Mouse (Mus musculus) erythroblast, embryonic 14.5 days (primary cell): ENCODE data around the gene Dcaf12. TPM values are rescaled to one million over a fixed set of nuclear protein-coding genes. Genes with fewer than 3 reads are reported as not detected.

ENCODE experiments used
- H3K27me3 ChIP-seq: 2 replicates; pipeline ENCODE4 v1.6.1; 2012; ENCODE audit warnings: inconsistent platforms; ENCODE audit not compliant: control insufficient read depth
- H3K36me3 ChIP-seq: 2 replicates; pipeline ENCODE4 v1.6.1; 2012; ENCODE audit warnings: mild to moderate bottlenecking, inconsistent platforms; ENCODE audit not compliant: control insufficient read depth
- H3K4me1 ChIP-seq: 2 replicates; pipeline ENCODE4 v1.6.1; 2012; ENCODE audit warnings: inconsistent platforms; ENCODE audit not compliant: control insufficient read depth
- H3K4me3 ChIP-seq: replicated peaks from 2 replicates; pipeline ENCODE3; 2012; ENCODE audit warnings: moderate library complexity, mild to moderate bottlenecking, inconsistent platforms
- H3K9me3 ChIP-seq: 2 replicates; pipeline ENCODE4 v1.6.1; 2012; ENCODE audit warnings: low read length, inconsistent platforms, mixed read lengths; ENCODE audit not compliant: control insufficient read depth
- GATA1 ChIP-seq: IDR thresholded peaks from 2 replicates; pipeline ENCODE4 v1.6.1; 2012; ENCODE audit warnings: low read length, inconsistent platforms, mixed read lengths
- TAL1 ChIP-seq: IDR thresholded peaks from 3 replicates; pipeline ENCODE4 v1.6.1; 2012; ENCODE audit warnings: low read length, inconsistent platforms, mixed read lengths
- polyA plus RNA-seq: library from polyadenylated mRNA; stranded (reverse); fragments of >175 nt; gene quantifications from 2 replicates; pipeline ENCODE4 v1.2.3, GENCODE M21; 2012

Gene Dcaf12
- 14.1 and 15.2 TPM in 2 replicates for polyA plus RNA-seq

DNA sequence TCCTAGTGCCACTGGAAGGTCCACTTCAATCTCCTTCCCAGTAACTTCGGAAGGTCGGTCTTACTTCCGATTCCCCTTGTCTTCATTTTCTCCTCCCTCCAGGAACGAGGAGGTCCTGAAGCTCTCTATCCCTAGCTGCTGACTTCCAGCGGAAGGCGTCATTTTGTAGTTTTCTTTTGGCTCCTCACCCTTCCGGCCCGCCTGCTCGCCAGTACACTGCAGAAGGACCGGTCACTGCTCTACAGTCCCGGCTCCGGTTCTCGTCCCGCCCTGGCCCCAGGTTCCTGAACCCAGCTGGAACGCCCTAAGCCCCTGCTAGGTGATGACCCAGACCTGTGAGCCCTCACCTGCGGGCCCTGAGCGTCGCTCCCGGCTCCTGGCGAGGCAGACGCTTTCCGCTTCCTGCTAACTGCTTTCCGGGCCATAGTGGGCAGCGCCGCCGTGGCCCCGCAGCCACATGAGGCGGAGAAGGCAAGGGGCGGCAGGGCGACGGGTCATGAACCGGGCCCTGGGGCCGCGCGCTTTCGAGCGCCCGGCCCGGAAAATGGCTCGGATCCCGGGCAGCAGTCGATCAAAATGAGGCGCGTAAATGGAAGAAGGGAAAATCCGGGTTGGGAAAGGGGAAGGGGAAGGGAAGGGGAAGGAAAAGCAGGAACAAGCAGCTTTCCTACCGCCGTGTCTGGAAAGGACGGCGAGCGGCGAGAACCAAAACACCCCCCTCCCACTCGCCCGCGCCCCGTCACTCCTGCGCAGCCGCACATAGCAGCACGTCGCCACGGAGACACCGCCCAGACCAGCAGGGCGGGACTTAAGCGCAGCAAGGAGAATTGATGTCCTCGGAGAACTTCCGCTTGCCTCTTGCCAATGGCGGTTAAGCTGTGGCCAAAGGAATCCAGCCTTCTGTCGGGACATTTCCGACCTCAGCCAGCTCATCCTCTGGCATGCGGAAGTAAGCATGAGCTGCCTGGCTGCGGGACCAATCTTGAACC lies at the start of gene Dcaf12:
Gene Dcaf12, minus strand, starts transcription at position 749 of the 989 bp plus-strand sequence.
- Histone ChIP-seq H3K4me3 (peak within 1 kb of the TSS; percentile 79), H3K27me3 (0 out of 2 replicates have a peak, but pooled peaks cover 2% of the 10 kb centered on the region), H3K9me3 (no peaks in the 10 kb centered on the region), H3K4me1 (peaks cover 53% of the 10 kb centered on the region), H3K36me3 (peaks cover 43% of the 10 kb centered on the region)
- TF ChIP-seq TAL1 (no peak), GATA1 (0 out of 2 replicates have a peak, but pooled peaks have one; percentile 32)

DNA sequence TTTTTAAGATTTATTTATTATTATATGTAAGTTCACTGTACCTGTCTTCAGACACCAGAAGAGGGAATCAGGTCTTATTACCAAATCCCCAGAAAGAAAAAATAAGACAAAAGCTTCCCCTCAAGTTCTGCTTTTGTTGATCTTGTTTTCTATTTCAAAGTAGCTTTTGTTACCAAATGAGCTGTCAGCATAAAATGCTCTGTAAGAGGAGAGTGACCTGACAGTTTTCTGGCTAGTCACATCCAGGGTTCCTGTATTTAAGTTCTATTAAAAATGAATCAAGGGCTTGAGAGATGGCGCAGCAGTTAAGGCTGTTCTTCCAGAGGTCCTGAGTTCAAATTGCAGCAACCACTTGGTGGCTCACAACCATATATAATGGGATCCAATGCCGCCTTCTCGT lies 46.4 kb upstream of the Dcaf12 start:
- H3K27me3 ChIP-seq, result no peaks in the 10 kb centered on the region
- H3K4me3 ChIP-seq, result no peak overlapping the region
- peaks cover 36% of the 10 kb centered on the region for H3K36me3 ChIP-seq
- H3K9me3 ChIP-seq, result no peaks in the 10 kb centered on the region
- peaks cover 18% of the 10 kb centered on the region for H3K4me1 ChIP-seq
- TF ChIP-seq GATA1, result no peak

DNA sequence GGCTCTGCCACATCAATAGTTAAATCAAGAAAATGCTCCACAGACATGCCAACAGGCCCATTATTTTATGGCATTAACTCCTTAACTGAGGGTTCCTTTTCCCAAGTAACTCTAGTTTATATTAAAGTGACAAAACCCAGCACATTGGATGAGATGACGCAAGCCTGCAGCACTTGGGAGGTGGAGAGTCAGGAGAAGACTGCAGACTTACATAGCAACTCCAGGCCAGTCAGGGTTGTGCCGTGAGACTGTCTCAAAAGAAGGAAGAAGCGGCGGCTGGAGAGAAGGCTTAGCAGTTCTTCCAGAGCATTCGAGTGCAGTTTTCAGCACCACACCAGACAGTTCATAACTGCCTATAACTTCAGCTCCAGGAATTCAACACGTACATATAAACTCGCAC lies 44.7 kb upstream of the Dcaf12 start:
- no peak for TF ChIP-seq TAL1
- no peak for TF ChIP-seq GATA1
- H3K9me3 ChIP-seq, result peaks cover 4% of the 10 kb centered on the region; the same call in 1 of the 2 replicates
- H3K4me1 ChIP-seq, result peaks cover 16% of the 10 kb centered on the region
- H3K4me3 ChIP-seq, result no peak overlapping the region
- no peaks in the 10 kb centered on the region for H3K27me3 ChIP-seq
- peaks cover 40% of the 10 kb centered on the region for H3K36me3 ChIP-seq

GRCm38 (mm10) chr4:41358669-41359068 lies 44.0 kb upstream of the Dcaf12 start:
- H3K36me3 ChIP-seq, result peaks cover 40% of the 10 kb centered on the region
- TF ChIP-seq TAL1 (no peak), GATA1 (no peak)
- no peaks in the 10 kb centered on the region for H3K27me3 ChIP-seq
- H3K9me3 ChIP-seq, result peaks cover 4% of the 10 kb centered on the region; the same call in 1 of the 2 replicates
- peaks cover 17% of the 10 kb centered on the region for H3K4me1 ChIP-seq
- H3K4me3 ChIP-seq, result no peak overlapping the region

- TF ChIP-seq TAL1 (no peak), GATA1 (no peak)
- H3K9me3 ChIP-seq, result peaks cover 4% of the 10 kb centered on the region; the same call in 1 of the 2 replicates
- H3K27me3 ChIP-seq, result no peaks in the 10 kb centered on the region
- H3K36me3 ChIP-seq, result peaks cover 47% of the 10 kb centered on the region
- H3K4me1 ChIP-seq, result peaks cover 26% of the 10 kb centered on the region
- H3K4me3 ChIP-seq, result no peak overlapping the region
Measured at GRCm38 (mm10) chr4:41357154-41357553, 42.5 kb upstream of the Dcaf12 start.

GRCm38 (mm10) chr4:41353265-41353664 lies 38.6 kb upstream of the Dcaf12 start:
- TF ChIP-seq TAL1 (no peak), GATA1 (no peak)
- Histone ChIP-seq H3K27me3 (no peaks in the 10 kb centered on the region), H3K36me3 (peaks cover 38% of the 10 kb centered on the region), H3K4me1 (peaks cover 44% of the 10 kb centered on the region), H3K9me3 (peaks cover 4% of the 10 kb centered on the region; the same call in 1 of the 2 replicates), H3K4me3 (no peak overlapping the region)

DNA sequence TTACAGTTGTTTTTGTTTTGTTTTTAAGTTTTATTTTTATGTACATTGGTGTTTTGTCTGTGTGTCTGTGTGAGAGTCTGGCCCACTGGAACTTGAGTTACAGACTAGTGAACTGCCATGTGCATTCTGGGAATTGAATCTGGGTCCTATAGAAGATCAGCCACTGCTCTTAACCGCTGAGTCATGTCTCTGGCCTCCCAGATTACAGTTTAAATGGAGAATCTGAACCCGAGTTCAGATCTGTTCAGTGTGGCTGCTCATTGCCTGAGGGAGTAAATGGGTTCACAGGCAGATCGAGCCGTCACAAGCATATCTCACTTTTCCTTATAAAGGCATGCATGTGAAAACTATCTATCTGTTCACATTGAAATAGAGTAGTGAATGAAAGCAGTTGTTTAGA lies 38.1 kb upstream of the Dcaf12 start:
- H3K36me3 ChIP-seq, result peaks cover 34% of the 10 kb centered on the region
- no peak overlapping the region for H3K4me3 ChIP-seq
- H3K27me3 ChIP-seq, result no peaks in the 10 kb centered on the region
- no peak for TF ChIP-seq GATA1
- 0 out of 3 replicates have a peak, but pooled peaks have one; percentile 12 for TF ChIP-seq TAL1
- H3K4me1 ChIP-seq, result peaks cover 45% of the 10 kb centered on the region
- H3K9me3 ChIP-seq, result peaks cover 4% of the 10 kb centered on the region; the same call in 1 of the 2 replicates

DNA sequence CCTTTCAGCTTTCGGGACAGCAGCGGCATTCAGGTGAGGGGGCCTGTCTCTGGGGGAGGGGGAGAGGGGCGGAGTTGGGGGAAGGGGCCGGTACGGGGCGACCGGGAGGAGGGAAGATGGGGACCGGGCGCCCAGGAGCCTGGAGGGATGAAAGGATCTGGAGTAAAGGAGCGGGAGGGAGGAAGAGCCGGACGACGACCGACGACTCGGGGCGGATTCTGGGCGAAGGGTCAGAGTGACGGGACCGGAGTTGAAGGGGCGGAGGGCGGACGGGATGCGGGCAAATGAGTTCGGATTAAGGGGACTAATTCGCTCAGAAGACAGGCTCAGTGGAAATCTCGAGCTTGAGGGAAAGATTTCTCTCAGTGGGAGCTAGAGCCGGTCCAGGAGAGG lies 34.5 kb upstream of the Dcaf12 start:
- TF ChIP-seq GATA1, result no peak
- no peak for TF ChIP-seq TAL1
- peaks cover 12% of the 10 kb centered on the region for H3K36me3 ChIP-seq

DNA sequence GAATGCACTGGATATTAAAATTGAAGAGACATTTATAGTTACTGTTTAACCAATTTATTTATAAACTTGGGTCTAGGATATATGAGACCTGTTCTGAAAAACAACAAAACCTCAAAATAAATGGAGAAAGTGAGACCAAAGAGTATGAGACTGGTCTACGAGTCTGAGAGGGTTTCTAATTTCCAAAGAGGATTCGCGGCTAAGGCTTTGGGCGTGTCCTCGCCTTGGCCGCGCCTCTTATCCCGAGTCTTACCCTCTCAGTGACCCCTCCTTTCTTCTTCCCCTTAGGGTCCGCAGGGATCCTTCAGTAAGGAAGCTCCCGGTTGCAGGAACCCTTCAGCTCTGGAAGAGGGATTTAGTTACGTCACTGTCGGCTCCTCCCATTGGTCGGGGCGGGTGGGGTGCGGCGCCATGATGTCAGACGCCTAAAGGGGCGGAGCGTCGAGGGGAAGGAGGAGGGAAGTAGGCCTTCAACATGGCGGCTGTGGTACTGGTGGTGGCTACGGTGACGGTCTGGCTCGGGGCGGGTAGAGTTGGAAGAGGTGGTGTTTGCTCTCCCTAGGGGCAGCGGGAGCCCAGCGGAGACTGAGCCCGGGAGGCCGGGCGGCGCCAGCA lies 34.0 kb upstream of the Dcaf12 start, which contains the start of gene Ubap1:
Gene Ubap1, plus strand, starts transcription at position 413 of the 615 bp plus-strand sequence.
- TF ChIP-seq TAL1, result no peak
- Histone ChIP-seq H3K4me1 (peaks cover 48% of the 10 kb centered on the region), H3K4me3 (peak within 1 kb of the TSS; percentile 94), H3K27me3 (no peaks in the 10 kb centered on the region), H3K9me3 (no peaks in the 10 kb centered on the region), H3K36me3 (peaks cover 12% of the 10 kb centered on the region)

More for the DNA sequence above, 34.5 kb upstream of the Dcaf12 start:
- peaks cover 49% of the 10 kb centered on the region for H3K4me1 ChIP-seq
- peak overlapping the region; percentile 94 for H3K4me3 ChIP-seq
- H3K9me3 ChIP-seq, result no peaks in the 10 kb centered on the region
- no peaks in the 10 kb centered on the region for H3K27me3 ChIP-seq
